Mouse (Mus musculus): ENCODE data around the gene Ptgs1.

Ptgs1 gene

DNA sequence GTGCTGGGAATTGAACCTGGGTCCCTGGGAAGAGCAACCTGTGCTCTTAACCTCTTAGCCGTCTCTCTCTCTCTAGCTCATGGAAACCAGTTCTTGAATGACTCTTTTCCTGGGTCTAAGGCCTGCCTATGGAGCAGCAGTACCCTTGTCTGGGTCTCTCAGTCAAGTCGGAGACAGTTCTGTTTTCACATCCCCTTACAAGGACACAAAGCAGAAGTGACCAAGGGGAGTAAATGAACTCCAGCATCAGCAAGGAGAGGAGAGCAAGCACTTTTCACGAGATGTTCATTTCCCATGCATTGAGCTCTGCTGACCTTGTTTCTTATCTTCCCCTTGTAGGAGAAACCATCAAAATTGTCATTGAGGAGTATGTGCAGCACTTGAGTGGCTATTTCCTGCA lies 14.5 kb downstream of the Ptgs1 start:
- DNase-seq (ENCODE audit: extremely low read depth, low read depth, low spot score), result no peak

GRCm38 (mm10) chr2:36247964-36248363 lies 17.7 kb downstream of the Ptgs1 start:
- no peak for DNase-seq (ENCODE audit: extremely low read depth, low read depth, low spot score)

DNA sequence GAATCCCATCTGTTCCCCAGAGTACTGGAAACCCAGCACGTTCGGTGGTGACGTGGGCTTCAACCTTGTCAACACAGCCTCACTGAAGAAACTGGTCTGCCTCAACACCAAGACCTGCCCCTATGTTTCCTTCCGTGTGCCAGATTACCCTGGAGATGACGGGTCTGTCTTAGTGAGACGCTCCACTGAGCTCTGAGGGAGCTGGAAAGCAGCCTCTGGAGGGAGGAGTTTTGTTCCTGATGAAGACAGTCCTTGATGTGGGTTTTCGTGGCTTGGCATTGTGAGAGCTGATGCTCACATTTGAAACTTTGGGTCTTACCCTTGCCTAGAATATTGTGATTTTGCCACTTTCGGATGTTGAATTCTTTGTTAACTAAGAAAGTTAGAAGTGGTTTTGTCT lies 20.9 kb downstream of the Ptgs1 start:
- DNase-seq (ENCODE audit: extremely low read depth, low read depth, low spot score), result no peak

GRCm38 (mm10) chr2:36252505-36252904 lies 22.3 kb downstream of the Ptgs1 start:
- DNase-seq (ENCODE audit: extremely low read depth, low read depth, low spot score), result no peak

DNA sequence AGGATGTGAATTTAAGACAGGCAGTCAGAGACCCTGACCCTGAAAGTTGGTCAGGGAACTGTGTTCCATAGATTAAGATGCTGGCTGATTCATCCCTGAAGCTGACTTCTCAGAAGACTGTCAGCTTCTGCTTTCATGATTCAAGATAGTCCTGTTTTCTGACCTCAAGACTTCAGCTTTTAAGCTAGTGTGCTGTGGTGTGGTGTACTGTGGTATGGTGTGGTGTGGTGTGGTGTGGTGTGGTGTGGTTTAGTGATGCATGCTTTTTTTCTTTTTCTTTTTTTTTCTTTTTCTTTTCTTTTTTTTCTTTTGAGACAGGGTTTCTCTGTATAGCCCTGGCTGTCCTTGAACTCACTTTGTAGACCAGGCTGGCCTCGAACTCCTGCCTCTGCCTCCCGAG lies 24.2 kb downstream of the Ptgs1 start:
- DNase-seq (ENCODE audit: extremely low read depth, low read depth, low spot score), result no peak

GRCm38 (mm10) chr2:36256931-36257330 lies 26.7 kb downstream of the Ptgs1 start:
- no peak for DNase-seq (ENCODE audit: extremely low read depth, low read depth, low spot score)

GRCm38 (mm10) chr2:36259382-36259781 lies 29.2 kb downstream of the Ptgs1 start:
- no peak for DNase-seq (ENCODE audit: extremely low read depth, low read depth, low spot score)

DNA sequence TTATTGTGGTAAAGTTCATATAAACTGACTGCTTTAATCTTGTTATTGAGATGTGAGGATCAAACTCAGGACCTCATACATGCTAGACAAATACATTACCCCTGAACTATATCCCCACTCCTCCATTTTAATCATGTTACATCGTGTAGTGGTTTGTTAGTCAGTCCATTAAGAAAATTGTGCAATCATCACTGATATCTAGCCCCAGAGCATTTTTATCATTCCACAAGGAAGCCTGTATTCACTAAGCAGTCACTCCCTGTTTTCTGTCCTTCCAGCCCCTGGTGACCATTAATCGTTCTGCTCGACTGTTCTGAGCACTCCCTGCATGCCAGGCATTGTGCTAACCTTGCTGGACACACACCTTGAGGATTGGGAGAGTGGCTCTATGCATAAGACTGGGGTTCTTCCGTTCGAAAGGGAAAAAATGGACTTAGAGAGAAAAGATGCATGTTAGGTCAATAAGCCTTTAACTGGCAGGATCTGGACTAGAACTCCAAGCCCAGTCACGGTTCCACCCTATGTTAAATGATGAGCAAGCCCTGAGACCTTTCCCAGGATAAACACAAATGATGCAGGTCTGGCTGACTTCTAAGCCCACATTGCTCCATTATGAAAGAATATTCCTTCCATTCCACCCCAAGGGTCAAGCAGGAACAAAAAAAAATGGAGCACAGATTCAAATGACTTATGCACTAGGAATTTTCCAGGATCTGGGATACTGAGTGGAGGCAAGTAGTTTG lies 29.7 kb downstream of the Ptgs1 start:
- no peak for DNase-seq (ENCODE audit: extremely low read depth, low read depth, low spot score)

DNA sequence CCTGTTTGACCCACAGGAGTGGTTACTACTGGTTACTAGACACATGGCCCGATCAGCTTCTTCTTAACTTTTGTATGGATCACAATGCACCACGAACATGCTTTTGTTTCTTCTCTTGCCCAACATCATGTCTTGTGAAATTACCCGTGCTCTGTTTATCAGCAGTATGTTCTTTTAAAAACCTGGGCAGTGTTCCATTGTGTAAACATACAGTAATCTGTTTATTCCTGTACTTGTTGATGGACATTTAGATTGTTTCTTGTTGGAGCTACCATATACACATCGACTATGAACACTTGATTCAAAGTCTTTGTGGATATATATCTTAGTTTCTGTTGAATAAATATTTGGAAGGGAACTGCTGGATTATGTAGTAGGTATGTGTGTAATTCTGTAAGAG lies 31.8 kb downstream of the Ptgs1 start:
- no peak for DNase-seq (ENCODE audit: extremely low read depth, low read depth, low spot score)

DNA sequence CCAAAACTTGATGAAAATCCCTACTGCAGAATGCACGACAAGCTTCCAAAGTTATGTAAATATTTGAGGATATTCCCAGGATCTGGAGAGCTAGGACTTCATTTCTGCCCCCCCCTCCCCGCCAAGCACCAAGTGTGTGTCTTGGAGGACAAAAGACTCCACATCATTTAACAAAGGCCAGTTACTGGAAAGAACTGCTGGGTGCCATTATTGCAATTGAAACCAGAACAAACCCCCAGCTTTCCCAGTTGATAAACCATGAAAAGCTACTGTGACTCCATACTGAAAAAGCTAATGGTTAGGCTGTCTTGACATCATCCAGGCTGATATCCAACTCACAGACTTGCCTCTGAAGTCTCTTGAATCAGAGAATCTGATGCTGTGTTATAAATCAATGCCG lies 39.2 kb downstream of the Ptgs1 start:
- no peak for DNase-seq (ENCODE audit: extremely low read depth, low read depth, low spot score)

DNA sequence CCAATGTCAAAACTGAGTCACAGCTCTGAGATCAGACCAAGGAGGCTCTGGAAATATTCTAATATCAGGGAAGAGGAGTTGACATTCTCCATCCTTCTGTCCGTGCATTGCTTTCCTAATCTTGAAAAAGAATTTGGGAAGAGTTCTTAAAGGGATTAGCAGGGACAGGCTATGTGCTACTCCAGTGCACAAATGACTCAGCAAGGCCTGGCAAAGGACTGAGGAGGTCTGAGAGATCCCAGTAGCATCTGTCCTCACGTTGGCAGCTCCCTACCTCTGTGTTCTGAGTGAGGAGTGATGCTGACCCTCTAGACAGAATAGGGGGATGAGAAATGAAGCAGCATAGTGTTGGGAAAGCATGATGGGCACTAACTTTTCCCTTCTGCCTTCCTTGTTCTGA lies 40.0 kb downstream of the Ptgs1 start:
- DNase-seq (ENCODE audit: extremely low read depth, low read depth, low spot score), result no peak

DNA sequence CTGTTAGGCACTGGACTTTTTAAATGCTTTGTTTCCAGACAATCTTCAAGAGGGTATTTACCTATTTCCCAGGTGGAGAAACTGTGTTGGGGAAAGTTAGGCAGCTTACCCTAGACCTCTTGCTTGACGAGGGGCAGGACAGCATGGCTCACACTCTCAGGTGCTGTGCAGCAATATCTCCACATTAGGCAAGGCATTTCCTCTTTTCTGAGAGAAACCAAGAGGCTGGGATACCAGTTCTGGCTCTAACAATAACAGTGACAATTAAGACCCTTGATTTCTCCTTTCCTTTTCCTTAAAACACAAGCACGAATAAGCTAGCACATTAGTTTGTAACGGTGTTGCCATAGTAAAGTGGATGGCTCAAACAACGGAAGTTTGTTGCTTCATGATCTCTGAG lies 40.9 kb downstream of the Ptgs1 start:
- DNase-seq (ENCODE audit: extremely low read depth, low read depth, low spot score), result no peak

DNA sequence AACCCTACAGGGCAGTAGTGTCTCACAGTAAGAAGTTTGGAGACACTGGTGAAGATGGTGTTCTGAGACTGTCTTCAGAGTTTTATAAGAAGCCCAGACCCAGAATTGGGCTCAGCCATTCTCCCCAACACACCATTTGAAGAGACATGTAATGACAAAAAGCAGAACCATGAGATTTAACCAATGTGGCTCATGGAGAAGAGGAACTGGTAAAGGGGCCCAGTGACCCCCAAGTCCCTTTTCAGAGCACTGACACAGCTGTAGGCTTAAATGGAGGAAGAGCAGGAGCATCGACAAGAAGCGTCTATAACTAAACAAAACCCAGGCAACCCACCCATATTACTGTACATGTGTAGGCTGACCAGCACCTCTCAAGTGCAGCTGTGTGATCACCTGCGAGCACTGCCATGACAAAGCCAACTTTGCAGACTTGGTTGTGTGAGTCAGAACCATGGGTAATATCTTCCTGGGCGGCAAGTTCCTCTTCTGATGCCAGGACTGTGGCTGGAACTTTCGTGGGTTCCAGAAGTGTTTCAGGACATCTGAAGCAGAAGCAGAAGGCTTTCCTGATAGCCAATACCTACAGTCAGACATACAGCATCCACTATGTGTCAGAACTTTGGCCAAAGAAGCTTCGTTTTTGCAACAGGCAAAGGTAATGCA lies 42.2 kb downstream of the Ptgs1 start:
- DNase-seq (ENCODE audit: extremely low read depth, low read depth, low spot score), result no peak

- no peak for DNase-seq (ENCODE audit: extremely low read depth, low read depth, low spot score)
Measured at GRCm38 (mm10) chr2:36276454-36276853, 46.2 kb downstream of the Ptgs1 start.

DNA sequence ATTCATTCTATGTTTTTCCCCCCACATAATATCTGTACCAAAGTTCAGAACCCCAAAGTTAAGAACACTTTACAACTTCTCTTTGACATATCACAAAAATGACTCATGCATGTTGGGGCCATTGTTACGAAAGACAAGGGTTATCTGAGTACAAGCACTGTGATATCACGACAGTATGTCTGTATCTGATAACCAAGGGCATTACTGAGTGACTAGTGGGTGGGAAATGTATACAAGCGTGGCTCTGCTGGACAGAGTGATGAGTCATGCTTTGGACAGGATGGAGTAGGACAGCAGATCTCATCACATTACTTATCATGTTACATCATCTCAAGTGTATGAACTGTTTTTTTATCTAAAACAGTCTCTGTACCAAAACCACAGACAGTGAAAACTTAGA lies 48.5 kb downstream of the Ptgs1 start:
- DNase-seq (ENCODE audit: extremely low read depth, low read depth, low spot score), result no peak

GRCm38 (mm10) chr2:36281138-36281537 lies 50.9 kb downstream of the Ptgs1 start:
- no peak for DNase-seq (ENCODE audit: extremely low read depth, low read depth, low spot score)

DNA sequence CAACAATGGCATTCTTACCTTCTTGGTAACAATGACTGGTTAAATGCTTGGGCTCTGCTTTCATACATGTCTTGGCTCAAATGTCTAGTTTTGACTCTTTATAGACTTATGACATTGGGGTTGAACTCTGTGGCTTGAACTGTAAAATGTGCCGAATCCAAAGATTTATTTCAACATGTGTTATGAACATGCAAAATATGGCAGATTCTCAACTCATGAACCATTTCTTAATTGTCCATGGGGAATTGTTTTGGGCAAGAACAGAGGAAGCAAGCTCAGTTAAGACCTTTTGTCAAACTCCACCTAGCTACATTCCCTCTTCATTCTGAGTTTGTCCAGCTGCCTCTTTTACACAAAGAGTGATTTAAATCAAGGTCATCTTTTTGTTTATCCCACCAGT lies 52.1 kb downstream of the Ptgs1 start:
- no peak for DNase-seq (ENCODE audit: extremely low read depth, low read depth, low spot score)
